Mouse (Mus musculus) kidney, adult 9 months (tissue): ENCODE data around the gene Cyfip1.
"Not testable (repeated sequence)": the region's sequence is repeated elsewhere in the genome, so short reads cannot be mapped to it uniquely, and the experiment has no call there.

Experiments used
- DNase-seq: peaks from one replicate; pipeline ENCODE4 v3.0.0; 2022

Gene Cyfip1

DNA sequence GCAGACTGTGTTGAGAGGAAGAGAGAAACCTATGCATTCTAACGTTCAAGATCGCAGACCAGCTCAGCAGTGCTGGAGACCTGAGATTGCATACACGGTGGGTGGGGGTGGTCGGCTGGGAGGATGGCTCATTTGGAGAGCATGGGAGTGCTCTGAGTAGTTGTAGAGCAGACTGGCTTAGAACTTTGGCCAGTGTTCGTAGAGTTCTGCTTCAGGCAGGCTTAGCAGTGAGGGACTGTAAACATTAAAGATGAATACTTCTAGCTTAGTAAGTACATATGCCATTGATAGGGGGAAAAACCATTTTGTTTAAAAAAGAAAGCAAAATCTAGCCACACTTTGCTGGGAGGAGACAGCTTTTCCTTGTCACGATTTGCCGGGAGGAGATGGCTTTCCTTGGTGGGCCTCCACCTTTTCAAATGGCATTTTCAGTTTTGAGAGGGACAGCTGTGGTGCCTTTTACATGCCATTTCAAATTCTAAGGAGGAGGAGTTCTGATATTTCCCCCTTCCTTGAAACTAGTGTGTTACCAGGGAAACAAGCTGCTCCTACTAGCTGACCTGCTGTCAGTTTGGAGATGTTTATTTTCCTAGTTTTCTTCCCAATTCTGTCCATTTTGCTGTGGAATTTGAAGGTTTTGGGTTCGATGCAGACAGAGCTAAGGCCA lies 24.3 kb downstream of the Cyfip1 start:
- no peak for DNase-seq

DNA sequence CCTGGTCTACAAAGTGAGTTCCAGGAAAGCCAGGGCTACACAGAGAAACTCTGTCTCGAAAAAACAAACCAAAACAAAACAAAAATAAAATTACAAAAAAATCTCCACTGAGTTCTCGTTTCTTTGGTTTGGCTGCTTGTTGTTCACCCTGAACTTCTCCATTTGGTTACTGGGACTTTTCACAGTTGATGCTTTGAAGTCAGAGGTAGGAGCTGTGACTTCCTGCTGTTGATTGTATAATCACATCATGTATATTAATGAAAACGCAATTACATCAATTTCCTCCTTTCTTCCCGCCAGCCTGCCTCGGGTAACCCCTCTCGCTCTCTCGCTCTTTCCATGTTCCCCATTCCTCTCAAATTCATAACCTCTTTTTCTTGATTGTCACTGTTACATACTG lies 26.7 kb downstream of the Cyfip1 start:
- no peak for DNase-seq

DNA sequence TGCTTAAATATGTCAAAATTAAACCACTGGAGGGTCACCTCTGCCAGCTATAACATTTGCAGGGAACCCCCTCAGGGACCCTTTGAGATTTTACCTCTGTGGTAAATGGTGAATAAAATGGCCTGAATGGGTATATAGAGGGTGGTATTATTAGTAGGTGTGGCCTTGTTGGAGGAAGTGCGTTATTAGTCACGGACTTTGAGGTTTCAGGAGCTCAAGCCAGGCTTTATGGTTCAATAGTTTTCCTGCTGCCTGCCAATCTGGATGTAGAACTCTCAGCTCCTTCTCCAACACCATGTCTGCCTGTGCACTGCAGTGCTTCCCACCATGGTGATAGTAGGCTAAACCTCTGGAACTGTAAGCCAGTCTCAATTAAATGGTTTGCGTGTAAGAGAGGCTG lies 27.7 kb downstream of the Cyfip1 start:
- DNase-seq = peak; percentile 72

DNA sequence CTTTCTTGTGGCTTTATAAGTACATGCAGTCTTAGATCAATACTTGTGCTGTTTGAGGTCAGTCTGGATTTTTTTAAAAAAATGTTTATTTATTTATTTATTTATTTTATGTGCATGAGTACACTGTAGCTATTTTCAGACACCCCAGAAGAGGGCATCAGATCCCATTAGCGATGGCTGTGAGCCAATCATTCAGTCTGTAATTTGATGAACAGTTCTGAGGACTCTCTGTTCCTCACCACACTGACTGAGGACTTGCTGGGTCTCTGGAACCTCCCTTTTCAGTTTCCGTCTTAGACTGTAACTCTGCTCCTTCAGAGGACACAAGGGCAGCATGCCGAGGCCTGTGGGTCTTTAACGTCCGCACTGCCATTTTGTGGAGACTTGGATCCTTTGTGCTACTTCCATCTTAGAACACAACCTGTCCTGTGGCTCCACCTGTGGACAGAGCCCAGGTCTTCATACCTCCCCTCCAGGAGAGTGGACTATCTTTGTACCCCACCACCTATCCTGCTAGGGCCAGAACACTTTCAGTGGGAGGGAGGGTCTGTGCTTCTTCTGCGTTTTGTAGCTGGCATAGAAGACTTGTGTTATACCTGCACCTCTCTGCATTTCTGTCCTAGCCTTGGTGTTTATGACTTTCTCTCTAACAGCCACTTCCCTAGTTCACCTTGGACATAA lies 28.9 kb downstream of the Cyfip1 start:
- DNase-seq = peak; percentile 38

DNA sequence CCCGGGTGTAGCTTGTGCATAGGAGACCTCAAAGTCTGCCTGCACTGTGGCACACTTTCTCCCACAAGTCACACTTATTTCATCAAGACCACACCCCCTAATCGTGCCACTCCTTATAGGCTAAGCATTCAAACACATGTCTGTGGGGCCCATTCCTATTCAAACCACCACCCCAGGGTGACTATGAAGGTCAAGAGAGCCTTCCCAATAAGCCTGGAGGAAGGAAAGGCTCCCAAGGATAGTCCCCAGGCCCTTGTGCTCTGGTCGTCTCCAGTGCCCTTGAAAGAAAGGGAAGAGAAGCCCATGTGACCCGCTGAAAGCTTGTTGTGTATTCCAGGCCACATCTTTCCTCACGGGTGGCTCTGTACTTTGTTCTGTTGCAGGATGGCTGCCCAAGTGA lies 29.9 kb downstream of the Cyfip1 start:
- peak; percentile 39 for DNase-seq

DNA sequence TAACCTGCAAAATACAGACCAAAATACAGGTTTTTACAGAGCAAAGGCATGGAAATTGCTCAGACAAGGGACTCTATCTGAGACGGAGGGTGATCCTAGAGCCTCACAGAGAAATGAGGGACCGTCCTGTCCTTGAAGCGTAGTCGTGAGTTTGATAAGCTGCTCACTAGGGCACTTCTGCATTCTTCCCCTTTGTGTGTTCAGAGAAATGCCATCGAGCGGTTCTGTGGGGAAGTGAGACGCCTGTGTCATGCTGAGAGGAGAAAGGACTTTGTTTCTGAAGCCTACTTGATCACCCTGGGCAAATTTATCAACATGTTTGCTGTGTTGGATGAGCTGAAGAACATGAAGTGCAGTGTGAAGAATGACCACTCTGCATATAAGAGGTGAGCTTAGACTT lies 33.2 kb downstream of the Cyfip1 start:
- DNase-seq = no peak

DNA sequence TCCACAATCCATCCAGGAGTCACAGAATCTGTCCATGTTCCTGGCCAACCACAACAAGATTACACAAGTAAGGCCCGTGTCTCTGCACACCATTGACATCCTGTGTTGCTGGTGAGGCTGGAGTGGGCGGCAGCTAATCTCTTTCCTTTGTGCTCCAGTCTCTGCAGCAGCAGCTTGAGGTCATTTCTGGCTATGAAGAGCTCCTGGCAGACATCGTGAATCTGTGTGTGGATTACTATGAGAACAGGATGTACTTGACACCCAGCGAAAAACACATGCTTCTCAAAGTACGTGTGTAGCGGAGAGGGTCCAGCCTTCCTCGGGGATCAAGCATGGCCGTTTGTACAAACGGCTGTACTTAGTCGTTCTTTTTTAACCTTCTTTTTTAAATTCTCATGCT lies 36.2 kb downstream of the Cyfip1 start:
- DNase-seq = peak; percentile 20

DNA sequence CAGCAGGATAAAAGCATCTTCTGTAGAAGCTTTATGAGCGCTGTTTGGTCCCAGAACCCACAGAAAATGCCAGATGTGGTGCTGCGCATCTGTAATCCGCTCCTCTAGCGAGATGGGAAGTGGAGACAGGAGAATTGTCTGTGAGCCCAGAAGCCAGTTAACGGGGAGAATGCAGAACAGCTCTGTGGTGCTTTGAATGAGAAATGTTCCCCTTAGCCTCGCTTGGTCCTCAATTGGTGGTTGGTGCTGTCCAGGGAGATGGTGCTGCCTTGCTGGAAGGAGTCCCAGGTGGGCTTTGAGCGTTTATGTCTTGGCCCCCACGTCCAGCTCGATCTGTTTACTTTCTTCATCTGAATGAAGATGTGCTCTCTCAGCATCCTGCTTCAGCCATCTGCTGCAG lies 39.3 kb downstream of the Cyfip1 start:
- no peak for DNase-seq

DNA sequence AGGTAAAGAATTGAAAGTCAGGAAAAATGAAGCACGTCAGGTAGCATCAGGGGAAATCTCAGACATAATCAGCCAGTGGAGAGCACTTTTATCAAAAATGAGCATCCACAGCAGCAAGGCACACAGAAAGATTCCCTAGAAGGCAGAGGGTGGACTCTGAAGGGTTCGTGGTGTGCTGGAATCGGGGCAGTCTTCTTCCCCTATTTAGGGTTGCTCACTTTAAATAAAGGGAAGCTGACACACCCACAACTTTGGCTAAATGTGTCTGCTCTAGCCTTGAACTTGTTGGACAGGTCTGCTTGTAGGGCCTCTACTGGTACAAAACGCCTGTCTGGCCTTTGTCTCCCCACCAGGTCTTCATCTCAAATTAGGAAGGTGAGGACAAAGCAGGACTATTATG lies 47.1 kb downstream of the Cyfip1 start:
- DNase-seq = no peak

DNA sequence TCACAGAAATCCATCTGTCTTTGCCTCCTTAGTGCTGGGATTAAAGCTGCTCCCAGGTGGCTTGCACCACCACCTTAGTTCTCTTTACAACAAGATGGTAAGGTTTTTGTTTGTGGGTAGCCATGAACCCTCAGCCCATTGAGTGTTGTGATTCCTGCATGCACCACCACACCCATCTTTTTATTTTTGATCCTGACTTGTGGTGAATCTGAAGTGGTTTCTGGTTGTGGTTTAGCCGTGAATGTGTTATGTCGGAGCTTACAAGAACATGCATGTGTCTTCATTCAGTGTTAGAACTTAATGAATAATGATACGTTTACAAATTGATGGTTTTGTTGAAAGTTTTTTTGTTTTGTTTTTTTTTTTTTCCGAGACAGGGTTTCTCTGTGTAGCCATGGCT lies 48.5 kb downstream of the Cyfip1 start:
- DNase-seq = no peak

DNA sequence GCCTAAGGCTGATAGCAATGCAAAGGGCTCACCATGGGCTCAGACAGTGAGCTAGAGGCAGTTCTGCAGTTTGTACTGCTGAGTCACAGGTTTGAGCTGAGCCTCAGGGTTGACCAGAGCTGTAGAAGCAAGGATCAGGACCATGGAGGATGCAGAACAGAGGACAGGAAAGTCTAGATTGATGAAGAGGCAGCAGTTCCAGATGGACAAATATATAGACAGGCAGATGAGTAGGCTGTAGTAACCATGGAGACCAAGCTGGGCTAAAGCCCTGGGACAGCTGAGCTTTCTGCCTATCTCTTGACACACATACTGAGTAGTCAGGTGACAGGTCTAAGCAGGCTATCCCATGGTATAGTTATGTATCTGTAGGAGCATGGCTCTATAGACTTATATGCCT lies 49.2 kb downstream of the Cyfip1 start:
- DNase-seq = no peak

DNA sequence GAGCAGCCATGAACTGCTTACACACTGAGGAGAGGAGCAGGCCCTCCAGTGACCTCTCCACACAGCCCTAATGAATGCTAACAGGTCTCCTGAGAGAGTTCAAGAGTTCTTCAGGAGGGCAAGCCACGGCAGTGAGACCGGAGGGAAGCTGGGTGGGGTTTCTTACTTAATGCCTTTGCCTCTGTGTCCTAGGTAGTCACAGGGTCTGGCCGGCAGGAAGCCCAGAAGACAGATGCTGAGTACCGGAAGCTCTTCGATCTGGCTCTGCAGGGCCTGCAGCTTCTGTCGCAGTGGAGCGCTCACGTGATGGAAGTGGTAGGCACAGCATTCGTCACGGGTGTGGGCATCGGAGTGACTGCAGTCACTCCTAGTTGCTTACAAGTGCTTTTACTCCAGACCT lies 50.3 kb downstream of the Cyfip1 start:
- DNase-seq = peak; percentile 19

DNA sequence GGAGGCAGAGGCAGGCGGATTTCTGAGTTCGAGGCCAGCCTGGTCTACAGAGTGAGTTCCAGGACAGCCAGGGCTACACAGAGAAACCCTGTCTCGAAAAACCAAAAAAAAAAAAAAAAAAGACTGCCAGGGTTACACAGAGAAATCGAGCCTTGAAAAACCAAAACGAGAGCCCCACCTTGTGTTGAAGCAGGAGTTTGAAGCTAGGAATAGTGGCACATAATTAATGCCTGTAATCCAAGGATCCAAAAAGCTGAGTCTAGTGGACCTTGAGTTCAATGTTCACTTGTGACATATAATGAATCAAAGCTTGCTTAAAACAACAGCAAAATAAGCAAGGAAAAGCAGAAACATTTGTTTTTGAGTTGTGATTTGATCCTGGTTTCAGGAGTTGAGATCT lies 62.2 kb downstream of the Cyfip1 start:
- no peak for DNase-seq

DNA sequence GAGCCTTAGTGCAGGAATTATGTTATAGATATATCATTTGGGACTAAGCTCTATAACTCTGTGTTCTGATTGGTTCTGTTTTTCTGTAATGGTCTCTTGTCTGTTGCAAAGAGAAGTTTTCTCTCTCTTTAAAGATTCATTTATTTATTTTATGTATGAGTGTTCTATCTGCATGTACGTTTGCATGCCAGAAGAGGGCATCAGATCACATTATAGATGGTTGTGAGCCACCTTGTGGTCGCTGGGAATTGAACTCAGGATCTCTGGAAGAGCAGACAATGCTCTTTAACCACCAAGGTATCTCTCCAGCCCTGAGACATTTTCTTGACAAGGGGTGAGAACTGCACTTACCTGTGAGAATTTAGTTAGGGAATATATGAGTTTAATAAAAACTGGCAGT lies 63.9 kb downstream of the Cyfip1 start:
- DNase-seq = no peak

DNA sequence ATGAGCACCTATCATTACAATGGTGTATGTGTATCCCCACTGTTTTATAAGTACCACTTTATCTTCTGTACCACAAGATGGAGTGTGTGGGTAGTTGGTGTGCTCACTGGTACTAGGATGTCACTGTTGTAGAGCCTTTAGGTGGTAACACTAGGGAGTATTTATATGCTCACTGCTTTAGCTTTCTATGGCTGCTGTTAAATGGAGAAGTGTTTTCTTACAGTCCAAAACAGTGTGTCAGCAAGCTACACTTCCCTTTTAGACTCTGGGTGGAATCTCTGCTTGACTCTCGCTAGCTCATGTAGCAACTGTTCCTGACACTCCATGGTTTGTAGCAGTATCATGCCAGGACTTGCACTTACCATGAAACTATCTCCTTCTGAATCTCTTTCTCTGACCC lies 68.0 kb downstream of the Cyfip1 start:
- no peak for DNase-seq

DNA sequence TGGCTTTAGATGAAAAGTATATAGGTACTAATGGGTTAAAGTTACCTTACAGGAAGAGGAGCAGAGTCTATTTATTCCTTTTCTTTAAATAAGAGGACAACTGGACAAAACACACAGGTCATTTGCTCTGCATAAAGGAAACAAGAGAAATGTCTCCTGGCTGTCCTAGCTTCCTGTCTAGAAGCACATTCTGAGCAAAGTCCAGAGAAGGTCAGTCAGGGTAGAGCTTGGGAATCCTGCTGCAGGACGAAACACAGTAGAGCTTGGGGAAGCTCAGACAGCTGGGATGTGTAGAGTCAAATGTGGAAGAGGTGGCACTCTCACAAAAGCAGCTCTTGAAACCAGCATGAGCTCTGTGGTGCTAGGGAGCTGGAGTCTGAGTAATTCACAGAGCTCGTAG lies 68.8 kb downstream of the Cyfip1 start:
- DNase-seq = peak; percentile 57

DNA sequence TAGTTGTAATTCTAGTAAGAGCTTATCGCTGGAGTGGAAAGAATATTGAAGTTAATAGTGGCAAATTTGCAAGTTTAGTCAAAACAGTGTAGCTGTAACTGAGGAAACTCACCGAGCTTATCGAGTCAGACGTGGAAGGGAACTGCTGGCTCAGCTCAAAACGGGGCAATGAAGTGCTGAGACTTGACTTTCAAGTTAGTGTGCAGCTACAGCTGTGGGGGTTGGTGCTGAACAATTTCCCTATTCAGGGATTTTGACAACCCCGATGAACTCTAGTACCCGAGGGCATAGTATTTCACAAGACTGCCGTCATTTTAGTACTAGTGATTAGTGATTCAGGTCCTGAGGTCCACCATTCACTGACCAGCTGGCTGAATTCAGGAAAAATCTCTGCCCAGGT lies 69.8 kb downstream of the Cyfip1 start:
- DNase-seq = peak; percentile 82

DNA sequence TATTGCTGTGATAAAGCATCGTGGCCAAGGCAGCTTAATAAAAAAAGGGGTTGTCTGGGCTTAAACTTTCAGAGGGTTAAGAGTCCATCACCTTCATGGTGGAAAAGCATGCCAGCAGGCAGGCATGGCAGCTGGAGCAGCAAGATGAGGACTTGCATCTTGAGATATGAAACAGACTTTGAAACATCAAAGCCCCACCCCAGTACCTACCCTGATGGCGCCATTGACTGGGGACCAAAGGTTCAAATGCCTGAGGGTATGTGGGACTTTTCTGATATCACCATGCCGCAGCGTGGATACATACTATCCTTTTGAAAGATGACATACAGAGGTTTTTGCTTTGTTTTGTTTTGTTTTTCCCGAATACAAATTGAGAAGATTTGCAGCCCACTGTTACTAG lies 70.6 kb downstream of the Cyfip1 start:
- no peak for DNase-seq

DNA sequence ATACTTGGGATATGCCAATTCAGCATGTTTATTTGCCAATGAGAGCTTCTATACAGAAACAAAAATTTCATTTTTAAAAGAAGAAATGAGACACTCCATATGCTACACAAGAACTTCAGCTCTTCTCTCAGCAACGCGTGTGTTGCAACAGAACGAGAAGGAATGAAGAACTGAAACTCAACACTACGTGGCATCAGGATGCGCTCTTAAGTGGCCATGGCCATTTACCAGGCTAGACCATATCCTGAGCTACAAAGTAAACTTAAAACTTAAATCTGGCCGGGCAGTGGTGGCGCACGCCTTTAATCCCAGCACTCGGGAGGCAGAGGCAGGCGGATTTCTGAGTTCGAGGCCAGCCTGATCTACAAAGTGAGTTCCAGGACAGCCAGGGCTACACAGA lies 76.8 kb downstream of the Cyfip1 start:
- not testable (repeated sequence) for DNase-seq

DNA sequence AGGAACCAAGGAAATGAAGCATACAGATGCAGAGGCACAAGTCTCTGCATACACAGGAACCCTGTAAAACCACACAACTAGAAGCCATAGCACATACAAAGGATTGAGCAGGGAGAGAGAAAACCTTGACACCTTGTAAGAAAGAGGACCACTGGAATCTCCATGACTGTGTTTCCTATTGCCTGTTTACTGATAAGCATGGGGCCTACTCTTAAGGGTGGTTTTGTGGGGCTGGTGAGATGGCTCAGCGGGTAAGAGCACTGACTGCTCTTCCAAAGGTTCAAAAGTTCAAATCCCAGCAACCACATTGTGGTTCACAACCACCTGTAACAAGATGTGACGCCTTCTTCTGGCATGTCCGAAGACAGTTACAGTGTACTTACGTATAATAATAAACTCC lies 85.7 kb downstream of the Cyfip1 start:
- no peak for DNase-seq

DNA sequence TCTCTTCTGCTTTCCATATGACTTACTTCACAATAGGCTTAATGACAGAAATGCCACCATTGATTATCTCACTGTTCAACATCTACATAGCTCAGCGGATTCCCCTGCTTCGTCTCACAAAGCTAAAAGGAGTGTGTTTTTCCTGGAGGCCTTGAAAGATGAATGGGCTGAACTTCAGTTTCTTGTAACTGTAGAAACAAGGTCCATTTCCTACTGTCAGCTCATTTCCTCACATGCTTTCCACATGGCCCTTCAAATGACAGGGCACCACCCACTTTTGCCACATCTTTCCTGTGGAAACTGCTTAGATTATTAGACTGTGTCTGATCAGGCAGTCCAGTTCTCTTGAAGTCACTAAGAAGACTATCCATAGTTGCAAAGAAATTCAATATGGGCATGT lies 87.1 kb downstream of the Cyfip1 start:
- peak; percentile 14 for DNase-seq

DNA sequence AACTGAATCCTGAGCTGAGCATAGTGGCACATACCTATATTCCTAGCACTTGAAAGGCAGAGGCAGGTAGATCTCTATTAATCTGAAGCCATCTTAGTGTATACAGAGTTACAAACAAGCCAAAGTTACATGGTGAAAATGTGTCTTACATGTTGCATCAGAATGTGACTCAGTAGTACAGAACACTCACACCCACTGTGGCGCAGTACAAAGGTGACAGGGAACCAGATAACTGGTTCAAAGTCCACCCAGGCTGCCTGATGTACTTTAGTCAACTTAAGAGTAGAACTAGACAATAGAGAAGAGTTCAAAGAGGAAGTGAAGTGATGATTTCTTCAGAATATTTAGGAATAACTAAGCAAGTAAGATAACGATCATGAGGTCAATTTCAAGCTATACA lies 93.5 kb downstream of the Cyfip1 start:
- DNase-seq = no peak

DNA sequence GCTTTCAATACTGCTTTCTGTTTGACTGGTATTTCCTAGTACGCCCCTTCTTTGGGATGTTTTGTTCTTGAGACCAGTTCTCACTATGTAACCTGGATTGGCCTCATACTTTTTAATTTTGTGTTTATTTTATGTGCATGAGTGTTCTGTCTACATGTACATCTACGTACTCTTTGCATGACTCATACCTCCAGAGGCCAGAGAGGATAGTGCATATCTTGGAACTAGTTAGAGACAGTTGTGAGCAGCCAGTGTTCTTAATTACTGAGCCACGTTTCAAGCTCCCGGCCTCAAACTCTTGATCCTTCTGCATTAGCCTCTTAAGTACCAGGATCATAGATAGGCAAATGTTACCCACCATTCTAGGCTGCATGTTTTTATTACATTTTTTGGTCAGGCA lies 96.8 kb downstream of the Cyfip1 start:
- no peak for DNase-seq

DNA sequence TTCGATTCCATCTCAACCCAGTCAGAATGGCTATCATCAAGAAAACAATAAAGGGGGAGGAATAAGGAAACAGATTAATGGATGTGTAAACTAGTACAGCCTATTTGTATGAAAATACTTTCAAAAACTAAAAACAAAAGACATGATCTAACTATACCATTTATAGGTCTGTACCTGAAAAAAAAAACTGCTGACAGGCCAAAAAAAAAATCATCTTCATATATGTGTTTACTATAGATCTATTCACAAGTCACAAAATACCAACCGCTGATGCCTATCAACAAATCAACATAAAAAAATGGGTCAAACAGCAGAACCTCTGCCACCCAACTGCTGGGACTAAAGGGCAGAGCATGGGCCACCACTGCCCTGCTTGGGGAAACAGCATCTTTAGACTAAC lies 114.5 kb downstream of the Cyfip1 start:
- no peak for DNase-seq

DNA sequence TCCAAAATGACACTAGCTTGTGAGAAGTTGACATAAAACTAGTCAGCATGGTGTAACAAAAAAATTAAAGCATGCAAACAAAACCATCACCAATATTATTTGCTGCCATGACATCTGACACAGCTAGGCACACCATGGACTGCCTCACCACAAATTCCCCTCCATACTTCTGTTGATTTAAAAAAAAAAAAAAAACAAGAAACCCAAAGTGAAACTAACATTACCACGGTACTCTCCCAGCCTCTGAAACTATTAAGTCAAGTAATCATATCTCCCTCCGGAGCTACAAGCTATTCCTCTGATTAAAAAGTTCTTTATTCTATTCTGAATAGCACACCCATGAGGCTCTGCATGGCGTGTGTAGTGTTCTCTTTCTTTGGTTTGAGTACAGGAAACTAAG lies 115.6 kb downstream of the Cyfip1 start:
- no peak for DNase-seq
